Mouse (Mus musculus) kidney, postnatal 25 days (tissue): ENCODE results near the gene Ltbr.
"Not testable (repeated sequence)": the region's sequence is repeated elsewhere in the genome, so short reads cannot be mapped to it uniquely, and the experiment has no call there.

Experiments
- DNase-seq, 2 experiments: peaks; one replicate each; pipeline ENCODE4 v3.0.0; 2021; ENCODE audit warnings: mixed read lengths in 2 of 2

Gene Ltbr

GRCm38 (mm10) chr6:125268799-125269198 is 44.9 kb downstream of the Ltbr start:
- DNase-seq, result no peak

GRCm38 (mm10) chr6:125267469-125267868 is 46.2 kb downstream of the Ltbr start:
- DNase-seq, result no peak

GRCm38 (mm10) chr6:125266600-125266999 is 47.1 kb downstream of the Ltbr start:
- not testable (repeated sequence) for DNase-seq

- no peak for DNase-seq
Observed at GRCm38 (mm10) chr6:125266091-125266490, 47.6 kb downstream of the Ltbr start.

- no peak for DNase-seq
Observed at GRCm38 (mm10) chr6:125265239-125265638, 48.4 kb downstream of the Ltbr start.

GRCm38 (mm10) chr6:125264219-125264618 is 49.5 kb downstream of the Ltbr start:
- DNase-seq, result no peak

GRCm38 (mm10) chr6:125260006-125260555 is 53.6 kb downstream of the Ltbr start:
- no peak for DNase-seq
